Mouse (Mus musculus) kidney, adult 9 months (tissue): ENCODE measurements around the gene Calm4.
A peak's percentile ranks its signal among the peaks of the same experiment; 100 is the strongest.
"Not testable (repeated sequence)": the region's sequence is repeated elsewhere in the genome, so short reads cannot be mapped to it uniquely, and the experiment has no call there.

Experiments
- DNase-seq: peaks from one replicate; pipeline ENCODE4 v3.0.0; 2022

Gene Calm4

DNA sequence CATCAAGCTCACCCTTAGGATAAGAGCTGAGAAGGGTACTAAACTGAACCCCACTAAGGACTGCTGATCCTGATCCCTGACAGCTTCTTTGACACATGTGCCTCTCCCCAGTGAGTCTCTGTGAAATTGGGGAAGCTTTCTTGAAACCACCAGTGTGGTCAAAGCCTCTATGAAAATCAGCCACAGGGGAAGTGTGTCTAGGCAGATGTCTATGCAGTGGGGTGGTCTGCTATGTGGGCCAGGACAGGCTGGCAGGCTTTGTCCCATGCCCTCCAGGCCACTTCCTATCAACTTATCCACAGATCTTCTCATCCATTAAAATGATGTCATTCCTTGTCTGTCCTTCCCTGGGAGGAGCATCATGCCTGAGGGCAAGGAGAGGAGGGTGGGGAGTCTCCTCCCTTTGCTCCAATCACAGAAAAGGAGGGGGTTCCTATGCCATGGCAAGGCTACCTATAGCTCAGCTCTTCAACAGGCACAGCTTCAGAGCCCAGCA lies at the start of gene Calm4:
Gene Calm4 (plus strand): TSS at position 446 of the 496 bp plus-strand sequence.
- not testable (repeated sequence) for DNase-seq

GRCm38 (mm10) chr13:3788588-3788987 lies 49.0 kb upstream of the Calm4 start:
- DNase-seq: no peak

DNA sequence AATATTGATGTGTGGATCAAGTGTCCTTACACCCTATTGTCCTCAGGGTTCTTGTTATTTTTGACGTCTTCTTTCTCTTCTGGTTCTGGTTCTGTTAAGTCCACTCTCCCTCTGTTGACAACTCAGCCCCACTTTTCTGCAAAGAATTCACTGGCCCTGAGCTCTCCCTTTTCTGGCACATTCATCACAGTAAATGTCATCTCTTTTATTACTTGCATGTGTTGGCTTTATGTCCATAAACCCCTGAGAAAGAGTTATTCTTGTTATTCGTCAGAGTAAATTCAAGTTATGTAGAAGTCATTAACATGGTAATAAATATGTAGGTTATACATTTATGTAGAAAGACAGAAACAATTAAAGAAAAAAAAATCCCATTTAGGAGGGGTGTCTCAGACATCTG lies 48.0 kb upstream of the Calm4 start:
- DNase-seq: no peak

DNA sequence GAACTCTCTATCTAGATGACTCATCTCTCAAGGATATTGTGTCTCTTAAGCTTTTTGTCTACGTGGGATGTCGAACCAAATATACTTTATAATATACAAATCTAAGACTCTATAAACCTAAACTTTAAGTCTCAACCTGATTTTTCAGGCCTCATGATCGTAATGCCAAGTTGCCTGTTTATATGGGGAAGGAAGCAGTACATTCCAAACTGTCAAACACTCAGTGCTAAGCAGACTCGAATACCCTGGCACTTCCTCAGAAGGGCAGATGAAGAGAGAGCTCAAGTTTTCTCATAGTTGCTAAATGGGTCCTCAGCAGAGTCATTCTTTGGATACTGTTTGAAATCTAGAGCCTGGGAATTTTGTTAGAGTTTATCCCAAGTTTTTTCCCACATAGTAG lies 40.9 kb upstream of the Calm4 start:
- DNase-seq: no peak

DNA sequence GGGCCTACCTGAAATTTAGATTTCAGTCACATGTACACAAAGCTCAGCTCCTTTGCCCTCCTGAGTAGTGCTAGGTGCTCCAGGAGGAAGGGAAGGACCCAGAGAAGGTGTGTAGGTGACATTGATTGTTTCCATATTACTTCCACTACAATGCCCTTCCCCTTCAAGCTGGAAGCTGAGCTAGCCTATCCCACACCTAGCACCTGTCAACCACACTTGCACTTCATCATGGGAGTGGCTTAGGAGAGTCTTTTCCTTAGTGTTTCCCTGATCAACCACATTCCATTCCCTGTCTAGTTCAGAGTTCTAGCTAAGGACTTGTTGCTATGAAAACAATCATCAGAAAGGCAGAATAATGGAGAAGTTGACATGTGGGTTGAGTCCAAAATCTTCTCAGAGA lies 38.8 kb upstream of the Calm4 start:
- DNase-seq: no peak

DNA sequence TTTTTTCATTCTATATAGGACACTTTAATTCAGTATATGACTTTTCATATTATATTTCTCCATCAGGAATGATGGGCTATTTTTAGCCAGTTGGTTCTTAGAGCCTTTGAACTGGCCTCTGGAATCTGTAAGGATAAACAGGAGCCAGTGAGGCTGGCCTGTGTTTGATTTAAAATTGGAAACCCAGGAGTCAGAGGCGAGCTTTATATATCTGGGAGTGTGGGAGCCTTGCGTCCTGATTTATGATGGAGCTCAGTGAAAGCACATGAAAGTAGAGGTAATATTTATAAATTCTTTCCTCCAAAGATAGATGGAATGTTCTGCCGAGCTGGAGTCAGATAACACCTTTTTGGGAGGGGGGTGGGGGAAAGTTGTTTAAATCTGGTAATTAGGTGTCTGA lies 38.2 kb upstream of the Calm4 start:
- DNase-seq: no peak

GRCm38 (mm10) chr13:3804186-3804585 lies 33.4 kb upstream of the Calm4 start, which contains the start of gene Calml3:
TSS of gene Calml3 (minus strand) at chr13:3804316.
- peak; percentile 45 for DNase-seq

DNA sequence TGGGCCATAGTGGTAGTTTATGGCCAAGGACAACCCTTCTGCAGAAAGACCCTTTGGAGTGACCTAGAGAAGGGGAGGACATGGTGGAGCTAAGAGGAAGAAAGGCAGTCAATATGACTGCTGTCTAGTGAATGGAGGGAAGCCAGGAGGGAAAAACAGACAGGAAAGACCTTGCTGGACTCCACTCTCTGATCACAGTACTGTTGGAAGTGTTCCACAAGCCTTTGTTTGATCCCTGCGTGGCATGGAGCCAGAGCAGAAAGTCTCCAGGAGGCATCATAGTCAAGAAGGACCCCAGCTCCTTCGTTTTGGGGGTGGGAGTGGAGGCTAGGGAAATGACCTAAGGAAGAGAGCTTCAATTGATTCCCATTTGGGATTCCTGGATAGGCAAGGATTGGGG lies 32.4 kb upstream of the Calm4 start:
- peak; percentile 62 for DNase-seq

DNA sequence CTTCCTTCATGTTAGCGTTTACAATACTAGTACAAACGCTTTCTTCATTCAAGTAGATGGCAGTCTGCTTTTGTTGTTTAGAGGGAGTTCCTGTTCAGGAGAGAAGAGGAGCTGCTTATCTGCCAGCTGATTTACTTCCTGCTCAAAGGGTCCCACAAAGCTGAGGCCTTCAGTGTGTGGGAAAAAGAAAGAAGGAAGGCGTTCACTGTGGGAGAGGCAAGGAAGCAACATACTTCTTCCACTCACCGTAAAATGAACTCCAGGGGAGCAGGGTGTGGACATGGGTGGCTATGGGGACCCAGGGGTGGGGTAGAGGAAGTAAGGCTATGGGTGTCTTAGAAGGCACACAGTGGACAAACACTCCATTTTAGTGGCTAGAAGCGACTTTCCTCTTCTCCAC lies 31.9 kb upstream of the Calm4 start:
- DNase-seq: no peak

- peak; percentile 32 for DNase-seq
Measured at GRCm38 (mm10) chr13:3807131-3807827, 30.3 kb upstream of the Calm4 start.

GRCm38 (mm10) chr13:3818012-3818739 lies 19.4 kb upstream of the Calm4 start:
- DNase-seq: no peak

DNA sequence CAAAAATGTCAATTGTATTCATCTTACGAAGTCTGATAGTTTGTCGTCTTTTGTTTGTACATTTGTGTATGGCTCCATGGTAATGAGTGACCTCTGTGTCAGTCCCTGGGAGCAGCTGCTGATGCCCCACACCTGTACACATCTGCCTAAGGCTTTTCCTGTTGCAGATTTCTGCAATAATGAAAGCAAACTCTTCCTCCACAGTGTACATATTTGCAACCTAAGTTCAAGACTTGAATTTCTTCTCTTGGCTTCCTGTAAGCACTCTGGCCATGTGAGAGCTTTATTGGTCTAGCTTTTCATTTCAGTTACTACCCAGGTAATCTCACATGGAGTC lies 18.8 kb upstream of the Calm4 start:
- DNase-seq: no peak

- DNase-seq: no peak
Measured at GRCm38 (mm10) chr13:3822105-3822504, 15.5 kb upstream of the Calm4 start.

GRCm38 (mm10) chr13:3825726-3826125 lies 11.8 kb upstream of the Calm4 start:
- DNase-seq: no peak

- no peak for DNase-seq
Measured at GRCm38 (mm10) chr13:3831546-3831945, 6.0 kb upstream of the Calm4 start.

GRCm38 (mm10) chr13:3831994-3832393 lies 5.6 kb upstream of the Calm4 start:
- DNase-seq: no peak

GRCm38 (mm10) chr13:3832450-3832849 lies 5.1 kb upstream of the Calm4 start:
- DNase-seq: no peak

DNA sequence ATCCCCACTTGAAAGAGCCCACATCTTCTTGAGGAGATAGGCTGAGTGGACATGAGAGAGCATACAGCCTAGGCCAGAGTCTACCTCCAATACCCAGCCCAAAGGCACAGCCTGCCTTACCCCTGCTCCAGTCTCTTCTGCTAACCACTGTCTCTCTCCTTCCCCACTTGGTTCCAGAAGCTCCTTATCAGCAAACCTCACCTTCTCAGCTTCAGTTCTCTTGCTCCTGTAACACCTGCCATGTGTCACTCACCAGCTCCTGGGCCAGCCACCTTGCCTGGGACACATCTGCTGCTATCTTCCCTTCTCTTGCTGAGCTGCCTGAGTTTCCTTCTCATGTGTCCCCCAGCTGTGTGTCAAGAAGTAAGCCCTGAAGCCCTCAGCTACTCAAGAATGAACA lies 3.9 kb upstream of the Calm4 start:
- not testable (repeated sequence) for DNase-seq

- not testable (repeated sequence) for DNase-seq
Measured at GRCm38 (mm10) chr13:3840662-3841061, 3.1 kb downstream of the Calm4 start.

- DNase-seq: no peak
Measured at GRCm38 (mm10) chr13:3850330-3850729, 12.8 kb downstream of the Calm4 start.

GRCm38 (mm10) chr13:3853648-3854333 lies 16.2 kb downstream of the Calm4 start, which contains the start of gene Calm5:
TSS of gene Calm5 (plus strand) at chr13:3854173.
- not testable (repeated sequence) for DNase-seq

GRCm38 (mm10) chr13:3854856-3855255 lies 17.3 kb downstream of the Calm4 start:
- no peak for DNase-seq

GRCm38 (mm10) chr13:3856252-3856651 lies 18.7 kb downstream of the Calm4 start:
- no peak for DNase-seq

DNA sequence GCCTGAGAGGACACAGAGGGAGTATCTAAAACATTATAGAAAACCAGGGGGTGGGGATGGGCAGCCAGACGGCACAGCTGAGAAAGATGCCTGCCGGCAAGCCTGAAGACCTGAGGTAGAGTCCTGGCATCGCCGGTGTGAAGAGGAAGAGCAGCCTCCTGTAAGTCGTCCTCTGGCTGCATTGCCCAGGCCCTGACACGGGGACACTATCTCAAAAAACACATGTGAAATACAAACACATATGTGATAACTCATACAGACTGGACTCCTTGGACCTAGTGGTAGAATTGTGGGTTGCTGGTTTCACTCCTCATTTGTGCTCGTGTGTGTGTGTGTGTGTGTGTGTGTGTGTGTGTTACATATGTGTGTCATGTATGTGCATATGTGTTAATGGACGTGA lies 23.7 kb downstream of the Calm4 start:
- no peak for DNase-seq
